Mouse (Mus musculus): ENCODE measurements around the gene Dennd1a. TPM values are rescaled to one million over a fixed set of nuclear protein-coding genes. Genes with fewer than 3 reads are reported as not detected.

The Dennd1a gene
- polyA plus RNA-seq, 1 experiment: 36.2 TPM

DNA sequence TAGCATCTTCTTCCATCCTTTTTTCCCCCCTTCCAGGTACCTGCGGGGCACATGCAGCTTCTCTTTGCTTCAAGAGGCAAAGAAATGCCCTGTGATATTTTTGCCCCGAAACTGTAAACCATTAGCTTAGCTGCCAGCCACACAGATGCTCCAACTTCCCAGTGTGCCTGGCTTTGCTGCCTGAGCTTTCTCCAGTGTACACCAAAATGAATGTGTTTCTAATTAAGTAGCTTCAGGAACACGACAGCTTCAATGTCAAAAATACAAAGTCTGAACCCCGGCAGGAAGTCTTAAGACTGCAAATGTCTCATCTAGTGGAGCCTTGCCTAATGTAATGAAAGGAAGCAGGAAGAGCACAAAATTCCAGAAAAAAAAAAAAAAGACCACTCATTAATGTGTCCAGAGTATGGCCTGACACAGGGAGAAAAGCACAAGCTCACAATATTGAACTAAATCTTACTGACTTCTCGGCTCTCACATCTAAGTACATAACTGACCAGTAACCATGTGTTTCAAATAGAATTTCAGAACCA, 301.4 kb downstream of the Dennd1a start:
- DNase-seq: peak; percentile 54
- no peaks in the 10 kb centered on the region for H3K36me3 ChIP-seq (ENCODE audit: control insufficient read depth, insufficient read depth, low read length)
- 16% methylated on average over 5 of the region's 5 CpGs for WGBS
- no peaks in the 10 kb centered on the region for H3K27me3 ChIP-seq (replicated peaks; ENCODE audit: control insufficient read depth, insufficient read depth, low read length)
- H3K27ac ChIP-seq (ENCODE audit: insufficient read depth, low read depth, low read length): 0 out of 2 replicates have a peak overlapping the region, but pooled peaks have one; percentile 8
- no peak overlapping the region for H3K4me3 ChIP-seq (ENCODE audit: insufficient read depth, low read depth, low read length)
- H3K4me1 ChIP-seq (ENCODE audit: control insufficient read depth, insufficient read depth, low read length): peaks cover 14% of the 10 kb centered on the region; the same call in 1 of the 2 replicates
- TF ChIP-seq POLR2A (IDR thresholded peaks at IDR 0.05; ENCODE audit: low read depth, low read length) (no peak), CTCF (conservative IDR thresholded peaks at IDR 0.05; ENCODE audit: insufficient read depth, insufficient read length, low read depth, low read length) (no peak)

DNA sequence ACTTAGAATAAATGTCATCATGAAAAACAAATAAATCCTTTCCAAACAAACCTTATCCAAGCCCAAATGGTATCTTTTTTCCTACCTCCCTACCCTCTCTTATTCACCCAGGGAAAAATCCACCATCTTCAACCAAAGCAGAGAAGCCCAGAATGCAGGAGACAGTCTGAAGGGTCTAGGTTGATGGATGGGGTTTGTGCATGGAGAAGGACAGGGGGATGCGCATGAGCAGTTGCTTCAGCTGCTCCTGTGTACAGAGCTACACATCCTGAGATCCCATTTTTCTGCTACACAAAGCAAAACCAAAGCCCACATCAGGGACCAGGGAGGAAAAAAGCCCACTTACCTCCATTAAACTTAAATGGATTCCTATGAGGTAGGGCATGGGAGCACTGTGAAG, 304.5 kb downstream of the Dennd1a start:
- DNase-seq: no peak
- Histone ChIP-seq H3K27me3 (replicated peaks; ENCODE audit: control insufficient read depth, insufficient read depth, low read length) (no peaks in the 10 kb centered on the region), H3K36me3 (ENCODE audit: control insufficient read depth, insufficient read depth, low read length) (no peaks in the 10 kb centered on the region; the same call in 1 of the 2 replicates), H3K4me1 (ENCODE audit: control insufficient read depth, insufficient read depth, low read length) (peaks cover 8% of the 10 kb centered on the region; the same call in 1 of the 2 replicates), H3K27ac (ENCODE audit: insufficient read depth, low read depth, low read length) (no peak overlapping the region), H3K4me3 (ENCODE audit: insufficient read depth, low read depth, low read length) (no peak overlapping the region)
- no peak for TF ChIP-seq POLR2A (IDR thresholded peaks at IDR 0.05; ENCODE audit: low read depth, low read length)
- 95% methylated on average over 1 of the region's 1 CpGs for WGBS

DNA sequence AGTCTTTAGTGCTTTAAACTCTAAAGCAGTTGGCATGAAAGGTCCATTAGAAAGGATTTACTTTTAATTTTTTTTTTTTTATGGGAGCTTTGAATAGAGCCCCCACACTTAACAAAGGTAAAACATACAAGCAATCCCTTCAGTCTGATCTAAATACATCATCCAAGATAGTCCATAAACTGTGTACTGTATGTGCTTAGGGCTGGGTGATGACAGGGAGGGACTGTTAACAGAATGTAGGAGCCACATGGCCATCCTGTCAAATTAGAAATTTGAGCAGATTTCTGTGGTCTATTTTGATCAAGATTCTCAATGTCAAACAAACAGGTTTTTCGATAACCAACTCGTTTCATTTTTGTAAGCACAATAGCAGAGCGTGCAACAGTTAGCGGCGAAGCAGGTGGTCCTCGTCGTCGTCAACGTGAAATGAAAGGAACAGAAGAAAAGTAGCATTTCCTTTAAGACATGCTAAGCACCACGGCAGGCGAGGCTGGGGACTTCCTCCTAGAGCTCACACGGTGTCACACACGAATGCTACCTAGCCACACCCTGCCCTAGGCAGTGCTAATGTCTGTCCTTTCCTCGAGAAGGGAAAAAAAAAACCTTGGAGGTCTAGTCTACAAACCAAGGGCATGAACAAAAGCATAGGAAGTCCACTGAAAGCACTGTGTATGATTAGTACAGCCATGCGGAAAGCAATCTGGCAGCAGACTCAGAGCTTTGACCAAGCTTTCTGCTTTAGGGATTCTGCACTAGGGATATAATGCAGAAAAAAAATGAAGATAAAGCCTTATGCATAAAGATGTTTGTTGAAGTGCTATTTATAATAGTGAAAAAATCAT, 305.4 kb downstream of the Dennd1a start:
- H3K4me1 ChIP-seq (ENCODE audit: control insufficient read depth, insufficient read depth, low read length): peaks cover 8% of the 10 kb centered on the region; the same call in 1 of the 2 replicates
- no peaks in the 10 kb centered on the region for H3K27me3 ChIP-seq (replicated peaks; ENCODE audit: control insufficient read depth, insufficient read depth, low read length)
- TF ChIP-seq CTCF (conservative IDR thresholded peaks at IDR 0.05; ENCODE audit: insufficient read depth, insufficient read length, low read depth, low read length) (no peak), POLR2A (IDR thresholded peaks at IDR 0.05; ENCODE audit: low read depth, low read length) (no peak)
- no peak overlapping the region for H3K27ac ChIP-seq (ENCODE audit: insufficient read depth, low read depth, low read length)
- H3K36me3 ChIP-seq (ENCODE audit: control insufficient read depth, insufficient read depth, low read length): no peaks in the 10 kb centered on the region; the same call in 1 of the 2 replicates
- 58% methylated on average over 15 of the region's 15 CpGs for WGBS
- no peak overlapping the region for H3K4me3 ChIP-seq (ENCODE audit: insufficient read depth, low read depth, low read length)
- DNase-seq: no peak

DNA sequence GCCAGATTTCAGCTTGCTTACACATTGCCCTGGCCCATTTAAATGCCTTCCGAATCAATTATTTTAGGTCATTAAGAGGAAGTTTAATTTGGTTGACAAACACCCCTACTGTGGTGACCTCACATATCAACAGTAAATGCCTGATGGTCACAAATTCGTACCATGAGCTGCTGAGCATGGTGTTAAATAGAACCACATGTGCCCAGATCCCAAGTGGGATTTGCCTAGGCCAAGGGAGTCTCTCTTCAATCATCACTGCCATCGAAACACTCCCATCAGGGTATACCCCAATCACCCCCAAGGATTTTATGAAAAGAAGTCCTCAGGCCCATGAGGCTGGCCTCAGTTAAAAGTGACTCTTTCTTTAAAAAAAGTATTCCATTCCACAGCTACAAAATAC, 313.0 kb downstream of the Dennd1a start:
- no peak overlapping the region for H3K27ac ChIP-seq (ENCODE audit: insufficient read depth, low read depth, low read length)
- no peaks in the 10 kb centered on the region; the same call in 1 of the 2 replicates for H3K4me1 ChIP-seq (ENCODE audit: control insufficient read depth, insufficient read depth, low read length)
- TF ChIP-seq POLR2A (IDR thresholded peaks at IDR 0.05; ENCODE audit: low read depth, low read length): no peak
- TF ChIP-seq CTCF (conservative IDR thresholded peaks at IDR 0.05; ENCODE audit: insufficient read depth, insufficient read length, low read depth, low read length): no peak
- no peak for DNase-seq
- H3K4me3 ChIP-seq (ENCODE audit: insufficient read depth, low read depth, low read length): no peak overlapping the region
- no peaks in the 10 kb centered on the region; the same call in 1 of the 2 replicates for H3K36me3 ChIP-seq (ENCODE audit: control insufficient read depth, insufficient read depth, low read length)
- WGBS: 91% methylated on average over 3 of the region's 3 CpGs
- no peaks in the 10 kb centered on the region for H3K27me3 ChIP-seq (replicated peaks; ENCODE audit: control insufficient read depth, insufficient read depth, low read length)

DNA sequence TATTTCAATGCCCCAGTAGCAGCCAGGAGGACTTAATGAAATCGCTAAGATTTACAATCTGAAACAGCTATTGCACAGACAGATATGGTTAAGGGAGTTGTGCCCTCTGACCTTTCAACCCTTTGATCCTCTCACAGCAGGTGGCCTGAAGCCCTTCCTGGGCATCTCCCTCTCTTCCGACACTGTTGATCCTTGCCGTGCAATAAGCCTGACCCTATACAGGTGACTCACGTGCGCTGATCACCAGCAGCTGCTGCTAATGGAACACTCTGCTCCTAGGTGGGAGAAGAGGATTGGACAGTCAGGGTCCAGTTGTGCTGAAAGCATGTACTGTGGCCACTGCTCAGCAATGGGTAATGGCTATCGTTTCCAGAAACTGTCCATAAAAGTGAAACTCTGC, 314.6 kb downstream of the Dennd1a start:
- 54% methylated on average over 6 of the region's 6 CpGs for WGBS
- no peak for DNase-seq
- no peak for TF ChIP-seq POLR2A (IDR thresholded peaks at IDR 0.05; ENCODE audit: low read depth, low read length)
- TF ChIP-seq CTCF (conservative IDR thresholded peaks at IDR 0.05; ENCODE audit: insufficient read depth, insufficient read length, low read depth, low read length): no peak

DNA sequence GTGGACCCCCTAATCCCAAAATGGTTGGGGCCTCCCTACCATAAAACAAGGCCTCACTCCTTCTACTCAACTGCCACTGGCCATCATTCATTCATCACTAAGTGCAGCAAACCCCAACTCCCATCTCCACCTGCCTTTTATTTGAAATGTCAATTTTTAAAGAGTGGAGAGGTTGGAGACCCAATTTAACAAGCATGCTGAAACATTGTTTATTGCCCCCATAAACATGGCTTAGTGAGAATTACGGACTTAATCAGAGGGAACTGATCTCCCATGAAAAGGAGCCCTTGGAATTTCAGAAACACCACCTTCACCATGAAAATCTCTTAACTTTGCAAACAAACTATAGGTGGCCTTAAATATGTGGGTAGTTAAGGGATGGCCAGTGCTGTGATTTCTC, 315.5 kb downstream of the Dennd1a start:
- no peak for DNase-seq

More for the DNA sequence above, 314.6 kb downstream of the Dennd1a start:
- Histone ChIP-seq H3K4me1 (ENCODE audit: control insufficient read depth, insufficient read depth, low read length) (no peaks in the 10 kb centered on the region; the same call in 1 of the 2 replicates), H3K36me3 (ENCODE audit: control insufficient read depth, insufficient read depth, low read length) (no peaks in the 10 kb centered on the region), H3K27ac (ENCODE audit: insufficient read depth, low read depth, low read length) (no peak overlapping the region), H3K27me3 (replicated peaks; ENCODE audit: control insufficient read depth, insufficient read depth, low read length) (no peaks in the 10 kb centered on the region), H3K4me3 (ENCODE audit: insufficient read depth, low read depth, low read length) (no peak overlapping the region)

More for the DNA sequence above, 315.5 kb downstream of the Dennd1a start:
- 94% methylated on average over 1 of the region's 1 CpGs for WGBS
- H3K27ac ChIP-seq (ENCODE audit: insufficient read depth, low read depth, low read length): no peak overlapping the region
- H3K27me3 ChIP-seq (replicated peaks; ENCODE audit: control insufficient read depth, insufficient read depth, low read length): no peaks in the 10 kb centered on the region
- H3K4me1 ChIP-seq (ENCODE audit: control insufficient read depth, insufficient read depth, low read length): no peaks in the 10 kb centered on the region; the same call in 1 of the 2 replicates
- no peaks in the 10 kb centered on the region for H3K36me3 ChIP-seq (ENCODE audit: control insufficient read depth, insufficient read depth, low read length)
- TF ChIP-seq CTCF (conservative IDR thresholded peaks at IDR 0.05; ENCODE audit: insufficient read depth, insufficient read length, low read depth, low read length) (no peak), POLR2A (IDR thresholded peaks at IDR 0.05; ENCODE audit: low read depth, low read length) (no peak)
- H3K4me3 ChIP-seq (ENCODE audit: insufficient read depth, low read depth, low read length): no peak overlapping the region
